Mouse (Mus musculus): Measurements from ENCODE around the gene Fpgs.

Fpgs gene

GRCm38 (mm10) chr2:32673176-32673917 lies 30.6 kb downstream of the Fpgs start:
- CTCF ChIA-PET, result interaction anchor here (0.6 to 2.4 kb wide), 18 partner anchors 9 to 350 kb away, joined by 3 to 14 read pairs (median 3); no protein-coding TSS in a partner anchor
- POLR2A ChIA-PET, result interaction anchor here in 3 of 4 experiments (0.8 to 3.7 kb wide), 35 partner anchors 8 to 289 kb away, joined by 3 to 21 read pairs (median 5); partner anchors contain the start of genes Eng (in 1 of the 3), Fpgs (in 1 of the 3), Lrsam1 (in 1 of the 3) and Rpl12 (in 1 of the 3)

DNA sequence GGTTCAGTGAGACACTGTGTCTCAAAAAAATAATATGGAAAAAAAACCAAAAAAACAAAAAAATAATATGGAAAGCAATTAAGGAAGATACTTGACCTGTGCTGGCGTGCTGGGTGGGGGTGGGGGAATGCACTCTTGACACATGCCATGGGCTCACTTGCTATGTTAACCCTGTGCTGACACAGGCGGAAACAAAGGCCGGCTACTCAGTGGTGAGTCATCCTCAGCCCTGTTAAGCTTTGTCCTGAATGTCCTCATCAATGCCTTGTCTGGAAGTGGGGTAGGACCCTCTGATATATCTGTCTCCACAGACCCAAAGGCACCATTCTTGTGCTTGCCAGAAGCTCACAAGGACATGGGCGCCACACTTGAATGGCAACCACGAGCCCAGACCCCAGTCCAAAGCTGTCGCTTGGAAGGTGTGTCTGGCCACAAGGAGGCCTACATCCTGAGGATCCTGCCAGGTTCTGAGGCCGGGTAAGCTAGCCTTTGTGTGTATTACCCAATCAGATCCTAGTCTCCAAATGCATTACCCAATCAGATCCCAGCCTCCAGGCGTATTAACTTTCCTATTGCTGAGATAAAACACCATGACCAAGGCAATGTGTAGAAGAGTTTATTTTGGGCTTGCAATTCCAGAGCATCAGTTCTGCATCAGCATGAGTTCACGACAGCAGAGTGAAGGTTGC lies 31.9 kb downstream of the Fpgs start:
- ChIA-PET CTCF (interaction anchor here in 3 of 4 experiments (0.5 to 2.4 kb wide), 11 partner anchors 10 to 267 kb away, joined by 3 to 14 read pairs (median 4); partner anchors contain the start of gene St6galnac4 (in 1 of the 3)), POLR2A (interaction anchor here in 2 of 4 experiments (0.8 to 3.7 kb wide), 22 partner anchors 10 to 291 kb away, joined by 3 to 21 read pairs (median 6); partner anchors contain the start of genes Eng (in 1 of the 2), Lrsam1 (in 1 of the 2) and Rpl12 (in 1 of the 2))

DNA sequence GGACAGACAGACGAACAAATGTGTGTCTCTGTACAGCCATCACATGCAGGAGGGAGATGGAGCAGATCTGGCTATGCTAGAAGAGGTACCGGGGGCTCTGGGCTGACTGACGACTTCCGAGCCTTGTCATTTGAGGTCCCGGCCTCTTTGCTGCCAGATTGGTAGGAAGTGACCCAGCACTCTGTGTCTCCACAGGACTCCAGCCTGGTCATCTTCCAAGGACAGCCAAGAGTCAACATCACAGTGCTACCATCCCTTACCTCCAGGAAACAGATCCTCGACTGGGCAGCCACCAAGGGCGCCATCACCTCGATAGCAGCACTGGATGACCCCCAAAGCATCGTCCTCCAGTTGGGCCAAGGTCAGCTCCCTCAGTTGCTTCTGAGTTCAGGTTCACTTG lies 32.8 kb downstream of the Fpgs start:
- POLR2A ChIA-PET, result interaction anchor here in 3 of 4 experiments (0.7 to 3.7 kb wide), 8 partner anchors 8 to 36 kb away, joined by 3 to 21 read pairs (median 6); no protein-coding TSS in a partner anchor
- CTCF ChIA-PET, result interaction anchor here in 1 of 4 experiments (0.7 kb wide), 1 partner anchor 11 kb away, joined by 4 read pairs; no protein-coding TSS in a partner anchor

- ChIA-PET POLR2A (interaction anchor here in 1 of 4 experiments (0.6 kb wide), 1 partner anchor 29 kb away, joined by 4 read pairs; no protein-coding TSS in a partner anchor), CTCF (no interaction called here)
These were observed 34.1 kb downstream of the Fpgs start for GRCm38 (mm10) chr2:32669876-32670275.

GRCm38 (mm10) chr2:32668176-32668575 lies 35.8 kb downstream of the Fpgs start:
- ChIA-PET POLR2A (interaction anchor here in 3 of 4 experiments (0.6 to 2.2 kb wide), 30 partner anchors 9 to 293 kb away, joined by 3 to 13 read pairs (median 4); partner anchors contain the start of genes 9430097D07Rik (in 1 of the 3), Dpm2 (in 1 of the 3), Eng (in 1 of the 3) and Fpgs (in 1 of the 3)), CTCF (interaction anchor here in 3 of 4 experiments (0.6 to 1.6 kb wide), 11 partner anchors 8 to 839 kb away, joined by 3 to 10 read pairs (median 4); no protein-coding TSS in a partner anchor)

GRCm38 (mm10) chr2:32667775-32668174 lies 36.2 kb downstream of the Fpgs start:
- ChIA-PET POLR2A (interaction anchor here in 3 of 4 experiments (0.6 to 2.2 kb wide), 30 partner anchors 9 to 294 kb away, joined by 3 to 13 read pairs (median 4); partner anchors contain the start of genes 9430097D07Rik (in 1 of the 3), Dpm2 (in 1 of the 3), Eng (in 1 of the 3) and Fpgs (in 1 of the 3)), CTCF (interaction anchor here in 3 of 4 experiments (0.7 to 1.6 kb wide), 10 partner anchors 9 to 59 kb away, joined by 3 to 10 read pairs (median 4); no protein-coding TSS in a partner anchor)

DNA sequence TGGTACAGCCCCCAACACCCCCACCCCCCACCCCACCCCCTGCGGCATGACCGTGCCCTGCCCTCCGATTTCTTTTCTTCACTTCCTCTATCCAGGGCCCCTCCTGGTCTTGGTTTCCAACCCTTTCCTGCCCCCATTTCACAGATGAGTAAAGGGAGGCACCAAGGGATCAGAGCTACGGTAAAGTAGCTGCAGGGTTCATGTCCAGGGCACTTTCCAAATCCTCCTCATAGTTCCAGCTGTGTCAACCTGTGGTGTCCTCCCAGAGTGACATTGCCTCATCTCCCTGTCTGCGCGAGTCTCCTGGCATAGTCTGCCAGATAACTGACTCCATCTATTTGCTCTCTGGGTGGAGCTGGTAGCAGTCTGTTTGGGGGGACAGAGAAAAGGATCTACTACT lies 38.1 kb downstream of the Fpgs start:
- CTCF ChIA-PET, result interaction anchor here in 3 of 4 experiments (0.5 to 2.2 kb wide), 9 partner anchors 11 to 276 kb away, joined by 3 to 12 read pairs (median 6); no protein-coding TSS in a partner anchor
- POLR2A ChIA-PET, result interaction anchor here (0.5 to 1.8 kb wide), 15 partner anchors 11 to 1157 kb away, joined by 3 to 7 read pairs (median 4); partner anchors contain the start of genes Dpm2 (in 1 of the 4) and Eng (in 1 of the 4)

DNA sequence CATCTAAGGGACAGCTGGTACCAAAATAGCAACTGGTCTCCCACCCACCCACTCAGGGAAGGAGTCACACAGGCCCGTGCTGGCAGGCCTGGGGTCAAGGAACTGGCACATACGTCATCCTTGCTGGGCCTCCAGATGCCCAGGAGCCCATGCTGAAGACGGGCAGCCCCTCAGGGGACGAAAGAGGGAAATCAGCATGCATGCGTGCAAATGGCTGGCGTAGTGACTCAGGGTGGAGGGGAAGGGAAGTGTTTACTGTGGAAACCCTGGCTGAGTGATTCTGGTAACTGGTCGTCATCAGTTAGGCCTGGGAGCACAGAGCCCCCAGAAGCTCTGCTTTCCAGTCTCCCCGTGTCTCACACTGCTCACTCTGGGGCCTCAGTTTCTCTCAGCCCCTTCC lies 38.6 kb downstream of the Fpgs start:
- POLR2A ChIA-PET, result interaction anchor here in 3 of 4 experiments (0.6 to 2.4 kb wide), 11 partner anchors 11 to 40 kb away, joined by 3 to 12 read pairs (median 4); partner anchors contain the start of gene Eng (in 1 of the 3)
- CTCF ChIA-PET, result interaction anchor here in 2 of 4 experiments (0.9 to 2.2 kb wide), 3 partner anchors 12 to 43 kb away, joined by 3 to 6 read pairs (median 4); no protein-coding TSS in a partner anchor

DNA sequence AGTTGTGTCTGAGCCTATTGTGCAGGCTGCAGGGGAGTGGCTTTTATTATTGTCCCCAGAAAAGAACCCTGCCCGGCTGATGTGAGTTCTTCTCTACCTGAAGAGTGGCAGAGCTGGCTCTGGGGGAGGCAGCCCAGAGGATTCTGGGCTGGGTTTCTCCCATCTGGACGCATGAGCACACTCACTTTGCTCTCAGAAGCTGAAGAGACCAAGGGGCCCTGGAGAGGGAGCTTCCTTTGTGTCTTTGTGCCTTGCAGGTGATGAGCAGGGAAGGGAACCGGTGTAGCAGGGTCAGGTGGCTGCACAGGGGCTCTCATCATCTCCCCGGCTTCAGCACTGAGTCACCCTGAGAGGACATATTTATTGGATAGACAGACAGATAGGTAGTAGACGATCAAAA lies 41.7 kb downstream of the Fpgs start:
- ChIA-PET POLR2A (interaction anchor here in 3 of 4 experiments (0.6 to 8.7 kb wide), 29 partner anchors 9 to 378 kb away, joined by 3 to 54 read pairs (median 4); partner anchors contain the start of genes Eng (in 3 of the 3) and Tor2a (in 1 of the 3)), CTCF (interaction anchor here in 3 of 4 experiments (0.6 to 2.7 kb wide), 10 partner anchors 10 to 1072 kb away, joined by 3 to 14 read pairs (median 4); no protein-coding TSS in a partner anchor)

- POLR2A ChIA-PET, result interaction anchor here in 3 of 4 experiments (0.6 to 8.7 kb wide), 33 partner anchors 8 to 377 kb away, joined by 3 to 54 read pairs (median 4); partner anchors contain the start of genes Eng (in 3 of the 3), Dpm2 (in 1 of the 3) and Tor2a (in 1 of the 3)
- CTCF ChIA-PET, result interaction anchor here in 3 of 4 experiments (0.6 to 2.7 kb wide), 11 partner anchors 11 to 1073 kb away, joined by 3 to 14 read pairs (median 3); no protein-coding TSS in a partner anchor
These were observed 42.3 kb downstream of the Fpgs start for GRCm38 (mm10) chr2:32661509-32662107.

- POLR2A ChIA-PET, result interaction anchor here in 3 of 4 experiments (1.0 to 8.7 kb wide), 14 partner anchors 9 to 78 kb away, joined by 3 to 54 read pairs (median 4); partner anchors contain the start of gene Eng (in 3 of the 3)
- CTCF ChIA-PET, result interaction anchor here in 1 of 4 experiments (1.3 kb wide), 1 partner anchor 30 kb away, joined by 5 read pairs; no protein-coding TSS in a partner anchor
These were observed 45.1 kb downstream of the Fpgs start for GRCm38 (mm10) chr2:32658873-32659272.

DNA sequence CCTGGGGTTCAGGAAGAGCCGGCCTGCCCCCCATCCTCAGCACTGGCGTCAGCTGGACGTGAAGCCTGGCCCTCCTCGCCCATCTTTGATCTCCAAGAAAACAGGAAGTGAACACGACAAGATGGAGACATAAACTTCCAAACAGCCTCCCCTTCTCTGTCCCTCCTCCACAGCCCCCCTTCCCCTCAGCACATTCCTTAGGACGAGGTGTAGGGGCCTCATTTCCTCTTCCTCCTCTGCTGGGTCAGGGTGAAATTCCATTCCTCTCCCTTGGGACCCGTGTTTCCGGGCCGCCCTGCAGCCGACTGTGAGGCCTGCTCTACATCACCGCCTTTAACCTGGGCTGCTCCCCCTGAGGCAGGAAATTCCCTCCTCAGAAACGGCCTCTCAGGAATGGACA lies 48.1 kb downstream of the Fpgs start:
- POLR2A ChIA-PET, result interaction anchor here in 2 of 4 experiments (0.6 to 8.7 kb wide), 11 partner anchors 10 to 187 kb away, joined by 3 to 54 read pairs (median 4); partner anchors contain the start of gene Eng (in 2 of the 2)
- CTCF ChIA-PET, result interaction anchor here in 2 of 4 experiments (0.5 to 1.4 kb wide), 5 partner anchors 24 to 38 kb away, joined by 3 to 4 read pairs (median 3); no protein-coding TSS in a partner anchor

GRCm38 (mm10) chr2:32655394-32655744 lies 48.6 kb downstream of the Fpgs start:
- ChIA-PET CTCF (interaction anchor here in 2 of 4 experiments (0.8 to 1.4 kb wide), 4 partner anchors 23 to 38 kb away, joined by 3 to 4 read pairs (median 3); no protein-coding TSS in a partner anchor), POLR2A (interaction anchor here in 2 of 4 experiments (0.6 to 8.7 kb wide), 13 partner anchors 9 to 187 kb away, joined by 3 to 54 read pairs (median 4); partner anchors contain the start of gene Eng (in 2 of the 2))

GRCm38 (mm10) chr2:32654743-32655393 lies 49.1 kb downstream of the Fpgs start:
- ChIA-PET POLR2A (interaction anchor here in 3 of 4 experiments (0.6 to 8.7 kb wide), 19 partner anchors 9 to 164 kb away, joined by 3 to 54 read pairs (median 4); partner anchors contain the start of gene Eng (in 2 of the 3)), CTCF (interaction anchor here in 3 of 4 experiments (0.7 to 1.4 kb wide), 10 partner anchors 10 to 258 kb away, joined by 3 to 12 read pairs (median 3); partner anchors contain the start of gene Cfap157 (in 1 of the 3))

GRCm38 (mm10) chr2:32653764-32654163 lies 50.2 kb downstream of the Fpgs start:
- CTCF ChIA-PET, result interaction anchor here in 1 of 4 experiments (1.1 to 2.4 kb wide), 4 partner anchors 9 to 259 kb away, joined by 3 to 10 read pairs (median 3); no protein-coding TSS in a partner anchor
- POLR2A ChIA-PET, result interaction anchor here (0.7 to 4.6 kb wide), 32 partner anchors 8 to 103 kb away, joined by 3 to 29 read pairs (median 3); partner anchors contain the start of genes Eng (in 1 of the 4), St6galnac4 (in 1 of the 4) and Tor2a (in 1 of the 4)

Data from embryonic stem cell, embryonic (primary cell).